Mouse (Mus musculus): Measurements from ENCODE around the gene Lingo2. TPM values are rescaled to one million over a fixed set of nuclear protein-coding genes. Genes with fewer than 3 reads are reported as not detected.

Lingo2 gene
- polyA plus RNA-seq, 1 experiment, result 19.7 TPM

DNA sequence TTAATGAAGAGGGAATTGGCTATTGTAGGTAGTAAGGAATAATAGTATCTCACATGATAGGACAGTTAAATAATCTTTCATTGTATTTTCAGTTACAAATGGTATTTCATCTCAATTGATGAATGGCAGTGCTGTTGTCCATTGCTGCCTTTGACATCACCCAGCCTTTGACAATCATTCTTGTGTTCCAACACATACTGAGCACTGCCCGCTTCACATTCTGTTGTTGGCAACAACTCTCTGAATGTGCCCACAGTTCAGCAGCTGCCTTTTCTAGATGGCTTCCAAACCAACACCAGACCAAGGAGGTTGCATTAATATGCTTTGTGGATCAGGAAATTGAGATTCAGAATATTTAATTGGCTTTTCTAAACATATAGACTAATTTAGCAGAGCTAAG is 1130.8 kb downstream of the Lingo2 start:
- Histone ChIP-seq H3K4me1 (ENCODE audit: control insufficient read depth, insufficient read depth, low read length) (no peaks in the 10 kb centered on the region), H3K4me3 (ENCODE audit: insufficient read depth, low read length) (no peak overlapping the region), H3K27ac (ENCODE audit: insufficient read depth, low read length) (no peak overlapping the region)
- no peak for TF ChIP-seq POLR2A (IDR thresholded peaks at IDR 0.05; ENCODE audit: extremely low read depth, insufficient read depth, low read length)

DNA sequence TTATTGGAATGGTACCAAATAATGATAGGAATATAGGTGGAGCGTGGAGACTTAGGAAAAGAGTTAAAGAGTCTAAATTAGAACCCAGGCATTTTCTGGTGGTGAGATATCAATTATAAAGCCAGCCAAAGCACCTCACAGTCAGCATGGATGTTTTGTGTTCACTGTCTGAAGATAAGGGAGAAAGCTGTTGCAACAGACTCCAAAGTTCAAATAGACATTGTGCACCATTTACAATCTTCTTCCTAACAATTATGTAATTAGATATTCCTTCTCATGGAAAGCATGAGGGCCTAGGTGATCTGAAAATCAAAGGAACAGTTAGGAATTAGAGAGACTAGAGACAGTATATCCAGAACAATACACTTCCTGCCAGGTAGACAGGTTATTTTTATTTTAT is 1136.8 kb downstream of the Lingo2 start:
- Histone ChIP-seq H3K27ac (ENCODE audit: insufficient read depth, low read length) (no peak overlapping the region), H3K4me3 (ENCODE audit: insufficient read depth, low read length) (no peak overlapping the region), H3K4me1 (ENCODE audit: control insufficient read depth, insufficient read depth, low read length) (no peaks in the 10 kb centered on the region)
- TF ChIP-seq POLR2A (IDR thresholded peaks at IDR 0.05; ENCODE audit: extremely low read depth, insufficient read depth, low read length) (no peak), CTCF (IDR thresholded peaks at IDR 0.05; ENCODE audit: extremely low read depth, insufficient read depth, low read length) (no peak)

DNA sequence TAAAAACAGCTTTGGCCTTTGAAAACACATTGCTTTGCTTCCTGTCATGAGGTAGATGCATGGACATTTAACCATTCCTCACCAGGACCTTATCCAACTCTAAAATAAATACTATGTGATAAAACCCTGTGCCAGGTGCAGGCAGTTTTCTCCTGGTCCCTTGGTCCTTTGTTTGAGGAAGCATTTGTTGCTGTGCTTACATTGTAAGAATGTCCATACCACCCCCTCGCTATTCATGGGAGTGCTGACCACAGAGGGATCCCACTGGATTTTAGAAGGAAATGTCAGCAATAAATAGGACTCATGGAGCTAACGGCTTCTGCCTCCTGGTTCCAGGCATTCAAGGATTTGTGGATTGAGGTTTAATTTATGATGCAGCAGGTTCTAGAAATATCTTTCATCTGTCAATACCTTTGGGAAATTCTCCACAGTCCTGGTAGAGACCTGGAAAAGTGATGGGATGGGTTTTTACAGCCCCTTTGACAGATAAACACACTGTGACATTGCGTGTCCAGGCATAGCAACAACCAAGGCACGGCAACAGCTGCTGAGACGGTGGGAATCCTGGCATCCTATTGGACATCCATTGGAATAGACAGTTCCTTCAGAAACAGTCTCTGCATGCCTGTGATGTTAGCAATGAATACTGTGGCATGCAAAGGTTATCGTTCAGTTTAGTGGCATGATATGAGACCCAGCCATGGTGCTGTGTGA is 1143.9 kb downstream of the Lingo2 start:
- Histone ChIP-seq H3K4me3 (ENCODE audit: insufficient read depth, low read length) (no peak overlapping the region), H3K27ac (ENCODE audit: insufficient read depth, low read length) (no peak overlapping the region), H3K4me1 (ENCODE audit: control insufficient read depth, insufficient read depth, low read length) (no peaks in the 10 kb centered on the region)
- TF ChIP-seq POLR2A (IDR thresholded peaks at IDR 0.05; ENCODE audit: extremely low read depth, insufficient read depth, low read length) (no peak), CTCF (IDR thresholded peaks at IDR 0.05; ENCODE audit: extremely low read depth, insufficient read depth, low read length) (no peak)

DNA sequence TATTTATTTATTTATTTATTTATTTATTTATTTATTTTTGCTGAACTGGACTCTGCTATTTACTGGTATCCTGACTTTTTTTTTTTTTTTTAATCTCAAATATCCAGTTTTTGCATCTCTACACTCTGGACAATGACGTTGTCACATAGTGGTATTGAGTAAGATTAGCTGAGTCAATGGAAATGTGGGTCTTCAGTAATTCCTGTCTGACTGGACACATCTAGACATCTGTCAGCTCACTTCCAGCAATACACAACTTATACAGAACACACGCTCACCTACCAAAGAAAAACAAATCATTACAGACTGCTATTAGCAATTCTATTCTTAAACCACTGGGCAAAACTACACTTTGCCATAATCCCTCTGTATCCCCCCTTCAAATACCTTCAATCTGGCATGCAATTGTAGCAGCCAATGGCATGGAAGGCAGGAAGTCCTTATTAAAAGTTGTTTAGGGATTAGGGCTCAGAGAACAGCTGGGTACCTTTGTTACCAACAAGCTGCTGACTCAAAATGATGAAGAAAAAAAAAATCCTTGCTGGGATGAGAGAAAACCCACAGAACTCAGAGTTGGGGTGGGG is 1144.6 kb downstream of the Lingo2 start:
- H3K4me3 ChIP-seq (ENCODE audit: insufficient read depth, low read length), result no peak overlapping the region
- H3K4me1 ChIP-seq (ENCODE audit: control insufficient read depth, insufficient read depth, low read length), result no peaks in the 10 kb centered on the region
- no peak overlapping the region for H3K27ac ChIP-seq (ENCODE audit: insufficient read depth, low read length)
- TF ChIP-seq CTCF (IDR thresholded peaks at IDR 0.05; ENCODE audit: extremely low read depth, insufficient read depth, low read length), result no peak
- no peak for TF ChIP-seq POLR2A (IDR thresholded peaks at IDR 0.05; ENCODE audit: extremely low read depth, insufficient read depth, low read length)

DNA sequence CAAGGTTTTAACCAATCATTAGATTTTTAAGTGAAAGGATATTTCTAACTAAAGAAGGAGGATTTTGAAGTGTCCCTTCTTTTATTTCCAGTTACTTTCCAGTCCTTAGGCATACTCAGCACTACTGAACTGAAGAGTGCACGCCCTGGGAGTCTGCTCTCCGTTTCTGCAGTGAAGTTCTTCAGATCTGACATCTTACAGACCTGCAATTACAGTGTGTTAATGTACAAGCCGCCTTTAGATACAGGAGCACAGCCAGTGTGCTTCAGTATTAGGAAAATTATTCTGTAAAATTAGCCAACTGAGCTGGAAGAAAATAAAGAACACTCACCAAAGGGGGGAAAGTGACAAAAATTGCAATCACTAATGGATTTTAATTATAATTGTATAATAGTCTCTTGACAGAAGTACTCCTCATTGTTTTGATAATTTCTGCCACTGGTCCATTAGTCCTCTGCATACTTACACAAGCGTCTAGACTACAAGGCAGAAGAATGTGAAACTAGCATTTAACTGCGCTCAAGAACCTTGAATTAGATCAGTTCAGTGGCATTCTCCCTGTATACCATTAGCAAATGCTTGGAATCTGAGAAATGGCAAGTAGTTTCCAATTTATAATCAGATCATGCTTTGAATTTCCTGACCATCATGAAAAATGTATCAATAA is 1167.2 kb downstream of the Lingo2 start:
- Histone ChIP-seq H3K4me3 (ENCODE audit: insufficient read depth, low read length) (no peak overlapping the region), H3K4me1 (ENCODE audit: control insufficient read depth, insufficient read depth, low read length) (no peaks in the 10 kb centered on the region), H3K27ac (ENCODE audit: insufficient read depth, low read length) (no peak overlapping the region)
- no peak for TF ChIP-seq POLR2A (IDR thresholded peaks at IDR 0.05; ENCODE audit: extremely low read depth, insufficient read depth, low read length)
- no peak for TF ChIP-seq CTCF (IDR thresholded peaks at IDR 0.05; ENCODE audit: extremely low read depth, insufficient read depth, low read length)

DNA sequence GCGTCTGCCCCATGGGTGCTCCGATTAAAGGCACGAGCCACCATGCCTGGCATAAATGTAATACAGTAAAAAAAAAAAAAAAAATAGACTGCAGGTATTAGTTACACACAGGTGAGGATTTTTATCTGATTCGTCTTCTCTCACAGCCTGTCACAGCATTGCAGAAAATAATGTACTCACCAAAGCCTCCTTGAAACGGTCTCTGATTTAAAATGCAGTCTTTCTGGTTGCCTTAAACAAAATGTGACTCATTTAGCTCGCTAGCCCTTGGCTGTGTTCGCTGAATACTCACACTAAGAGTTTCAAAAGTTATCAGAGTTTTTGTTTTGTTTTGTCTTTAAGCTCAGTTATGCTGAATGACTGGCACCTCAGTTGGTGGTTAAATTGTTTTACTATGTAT is 1180.7 kb downstream of the Lingo2 start:
- TF ChIP-seq POLR2A (IDR thresholded peaks at IDR 0.05; ENCODE audit: extremely low read depth, insufficient read depth, low read length) (no peak), CTCF (IDR thresholded peaks at IDR 0.05; ENCODE audit: extremely low read depth, insufficient read depth, low read length) (no peak)
- Histone ChIP-seq H3K4me1 (ENCODE audit: control insufficient read depth, insufficient read depth, low read length) (no peaks in the 10 kb centered on the region), H3K27ac (ENCODE audit: insufficient read depth, low read length) (no peak overlapping the region), H3K4me3 (ENCODE audit: insufficient read depth, low read length) (no peak overlapping the region)

DNA sequence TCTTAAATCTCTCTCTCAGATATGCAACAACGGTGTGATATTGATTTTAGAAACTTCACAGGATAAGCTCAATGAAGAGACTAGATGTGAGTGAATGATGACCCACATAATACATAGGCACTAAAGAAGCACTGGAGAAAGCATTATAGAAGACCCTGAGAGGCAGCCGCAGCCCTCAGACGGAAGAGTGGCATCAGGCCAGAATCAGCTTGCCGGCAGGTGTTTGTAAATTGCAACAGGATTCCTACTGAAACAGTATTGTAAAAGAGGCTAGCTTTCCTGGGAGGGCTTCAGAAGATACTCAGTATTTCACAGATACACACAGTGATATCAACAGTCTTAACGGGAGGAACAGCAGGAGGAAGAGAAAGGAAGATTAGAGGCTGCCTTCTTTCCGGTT is 1184.6 kb downstream of the Lingo2 start:
- no peak for TF ChIP-seq POLR2A (IDR thresholded peaks at IDR 0.05; ENCODE audit: extremely low read depth, insufficient read depth, low read length)
- TF ChIP-seq CTCF (IDR thresholded peaks at IDR 0.05; ENCODE audit: extremely low read depth, insufficient read depth, low read length), result no peak
- H3K4me1 ChIP-seq (ENCODE audit: control insufficient read depth, insufficient read depth, low read length), result no peaks in the 10 kb centered on the region
- H3K4me3 ChIP-seq (ENCODE audit: insufficient read depth, low read length), result no peak overlapping the region
- no peak overlapping the region for H3K27ac ChIP-seq (ENCODE audit: insufficient read depth, low read length)

DNA sequence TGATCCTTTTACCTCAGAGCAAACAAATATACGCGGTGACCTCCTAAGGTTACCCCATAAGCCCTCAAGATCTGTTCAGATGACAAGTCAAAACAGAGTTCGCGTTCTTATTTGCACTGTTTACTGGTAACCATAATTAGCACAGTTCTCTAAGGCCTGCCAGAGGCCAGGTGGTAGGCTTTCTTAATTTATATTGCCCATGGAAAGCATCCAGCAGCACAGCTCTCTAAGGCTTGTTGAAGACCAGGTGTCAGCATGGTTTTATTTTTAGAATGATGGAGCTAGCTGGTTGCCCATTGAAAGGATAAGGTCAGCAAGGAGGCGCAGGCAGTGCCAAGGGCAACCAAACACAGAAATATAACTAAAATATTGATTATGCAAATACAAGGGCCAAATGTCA is 1190.4 kb downstream of the Lingo2 start:
- H3K4me1 ChIP-seq (ENCODE audit: control insufficient read depth, insufficient read depth, low read length), result no peaks in the 10 kb centered on the region
- TF ChIP-seq POLR2A (IDR thresholded peaks at IDR 0.05; ENCODE audit: extremely low read depth, insufficient read depth, low read length) (no peak), CTCF (IDR thresholded peaks at IDR 0.05; ENCODE audit: extremely low read depth, insufficient read depth, low read length) (no peak)
- H3K27ac ChIP-seq (ENCODE audit: insufficient read depth, low read length), result no peak overlapping the region
- no peak overlapping the region for H3K4me3 ChIP-seq (ENCODE audit: insufficient read depth, low read length)

DNA sequence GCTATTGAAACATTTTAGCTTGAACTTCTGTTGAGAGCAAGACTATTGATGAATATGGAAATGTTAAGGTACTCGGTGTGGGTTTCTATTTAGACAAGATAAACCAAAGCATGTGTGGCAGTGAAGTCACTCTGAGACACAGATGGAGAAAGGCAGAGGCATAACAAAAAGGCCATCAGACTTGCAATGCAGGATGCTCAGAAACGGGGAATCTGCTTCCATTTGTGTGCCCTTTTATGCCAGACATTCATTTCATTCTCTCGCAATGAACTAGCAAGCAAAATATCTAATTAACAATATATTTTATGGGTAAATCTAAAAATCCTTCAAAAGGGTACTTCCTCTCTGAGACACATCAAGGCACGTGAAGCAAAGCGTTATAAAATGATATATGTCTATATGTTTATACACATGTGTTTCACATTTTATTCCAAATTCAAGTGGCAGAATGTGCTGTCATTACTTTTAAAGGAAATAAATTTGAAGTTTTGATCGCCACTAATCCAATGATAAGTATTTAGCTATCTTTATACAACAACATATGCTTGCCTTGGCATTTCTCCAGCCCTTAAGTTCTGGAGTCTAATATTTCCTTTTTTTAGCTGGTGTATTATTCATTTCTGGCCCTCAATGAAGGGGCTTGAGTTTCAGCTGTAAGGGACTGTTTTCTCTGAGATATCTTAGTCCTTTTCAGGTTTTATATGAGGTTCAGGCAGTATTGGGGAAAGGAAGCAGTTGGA is 1199.3 kb downstream of the Lingo2 start:
- Histone ChIP-seq H3K27ac (ENCODE audit: insufficient read depth, low read length) (no peak overlapping the region), H3K4me1 (ENCODE audit: control insufficient read depth, insufficient read depth, low read length) (no peaks in the 10 kb centered on the region), H3K4me3 (ENCODE audit: insufficient read depth, low read length) (no peak overlapping the region)
- TF ChIP-seq CTCF (IDR thresholded peaks at IDR 0.05; ENCODE audit: extremely low read depth, insufficient read depth, low read length), result no peak
- TF ChIP-seq POLR2A (IDR thresholded peaks at IDR 0.05; ENCODE audit: extremely low read depth, insufficient read depth, low read length), result no peak

Measured in cortical plate, adult 2 months (tissue).